Mouse (Mus musculus) hindbrain, embryonic 12.5 days (tissue): ENCODE data around the gene Rnf166. TPM values are rescaled to one million over a fixed set of nuclear protein-coding genes. Genes with fewer than 3 reads are reported as not detected.

ENCODE experiments used
- ATAC-seq: fragments of 200-750 bp; cut with Nextera tagmentation; 2 replicates; pipeline ENCODE4 v1.8.0; 2017; ENCODE audit warnings: moderate TSS enrichment; ENCODE audit not compliant: low FRiP score
- H3K27ac ChIP-seq: fragments of 300-500 bp; sonication (generic); 2 replicates; pipeline ENCODE4 v1.5.1; 2016; ENCODE audit warnings: mild to moderate bottlenecking
- H3K27me3 ChIP-seq: fragments of 300-500 bp; sonication (generic); 2 replicates; pipeline ENCODE4 v1.6.1; 2016; ENCODE audit warnings: mild to moderate bottlenecking
- H3K36me3 ChIP-seq: fragments of 300-500 bp; sonication (generic); 2 replicates; pipeline ENCODE4 v1.6.1; 2016; ENCODE audit warnings: mild to moderate bottlenecking
- H3K4me1 ChIP-seq: fragments of 300-500 bp; sonication (generic); 2 replicates; pipeline ENCODE4 v1.6.1; 2016
- H3K4me2 ChIP-seq: fragments of 300-500 bp; sonication (generic); replicated peaks from 2 replicates; pipeline ENCODE4 v1.6.1; 2016; ENCODE audit warnings: mild to moderate bottlenecking
- H3K4me3 ChIP-seq: fragments of 300-500 bp; sonication (generic); 2 replicates; pipeline ENCODE4 v1.5.1; 2016; ENCODE audit warnings: mild to moderate bottlenecking
- H3K9ac ChIP-seq: fragments of 300-500 bp; sonication (generic); 2 replicates; pipeline ENCODE4 v1.6.1; 2016; ENCODE audit warnings: mild to moderate bottlenecking, moderate library complexity
- H3K9me3 ChIP-seq: fragments of 300-500 bp; sonication (generic); replicated peaks from 2 replicates; pipeline ENCODE4 v1.6.1; 2016; ENCODE audit warnings: mild to moderate bottlenecking
- WGBS: fragments of 180-500 bp; shearing (Covaris S2); methylation state at CpG from one replicate; pipeline ENCODE4 v1.1.7; 2016; 5-methylcytosine and 5-hydroxymethylcytosine counted together
- polyA plus RNA-seq: library from polyadenylated mRNA; unstranded; fragments of >200 nt; fragmentation: Nextera tagmentation; extraction: Ambion mirVana; gene quantifications from 2 replicates; pipeline ENCODE4 v1.2.1, GENCODE M21; 2016

The Rnf166 gene
- polyA plus RNA-seq, 1 experiment from 2014 or later: 35.3 TPM

DNA sequence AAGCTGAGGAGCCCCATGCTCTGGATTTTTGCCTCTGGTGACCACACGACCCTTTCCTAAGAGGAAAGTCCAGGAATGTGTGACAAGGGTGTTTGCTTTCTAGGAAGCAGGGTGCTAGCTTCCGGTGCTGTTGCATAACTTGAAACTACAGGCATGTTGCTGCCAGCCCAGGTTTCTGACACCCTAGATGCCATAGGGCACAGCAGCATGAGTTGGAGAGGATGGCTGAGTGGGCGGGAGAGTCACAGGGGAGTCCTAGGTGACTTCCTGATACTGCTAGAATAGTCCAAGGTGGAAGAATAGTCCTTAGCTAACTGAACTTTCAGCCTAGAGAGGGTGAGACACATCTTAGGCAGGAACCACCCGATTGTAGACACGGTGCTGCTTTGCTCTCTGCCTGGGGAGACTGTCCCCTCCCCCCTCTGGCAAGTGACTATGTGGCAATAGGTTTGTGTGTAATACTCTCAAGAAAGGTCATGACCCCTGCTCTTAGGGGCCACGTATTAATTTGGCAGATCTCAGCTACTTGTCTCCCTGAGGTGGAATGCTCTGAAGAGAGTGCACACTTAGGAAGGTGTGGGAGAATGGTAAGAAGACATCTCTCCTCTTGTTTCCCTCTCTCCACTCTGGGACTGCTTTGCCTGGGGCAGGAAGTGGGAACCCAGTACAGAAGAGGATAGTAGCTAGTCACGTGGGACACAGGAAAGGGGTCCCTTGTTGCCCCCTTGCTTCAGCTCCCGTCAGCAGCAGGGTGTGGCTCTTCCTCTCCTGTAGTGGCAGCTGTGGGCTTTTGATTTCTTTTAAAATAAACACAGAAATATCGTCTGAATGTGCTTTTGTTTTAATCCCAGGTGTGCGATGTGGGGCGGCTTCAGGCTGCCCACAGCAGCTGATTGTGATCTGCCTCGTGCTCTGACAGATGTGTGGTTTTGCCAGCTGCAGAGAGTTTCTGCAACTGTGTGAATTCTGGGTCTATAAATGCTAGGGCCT lies 11.9 kb downstream of the Rnf166 start:
- 69% methylated on average over 12 of the region's 12 CpGs for WGBS
- Histone ChIP-seq H3K4me2 (no peak overlapping the region), H3K4me1 (peaks cover 15% of the 10 kb centered on the region), H3K9ac (no peak overlapping the region), H3K27me3 (peaks cover 54% of the 10 kb centered on the region), H3K4me3 (no peak overlapping the region), H3K27ac (no peak overlapping the region), H3K36me3 (peaks cover 33% of the 10 kb centered on the region), H3K9me3 (no peaks in the 10 kb centered on the region)
- ATAC-seq: no peak

DNA sequence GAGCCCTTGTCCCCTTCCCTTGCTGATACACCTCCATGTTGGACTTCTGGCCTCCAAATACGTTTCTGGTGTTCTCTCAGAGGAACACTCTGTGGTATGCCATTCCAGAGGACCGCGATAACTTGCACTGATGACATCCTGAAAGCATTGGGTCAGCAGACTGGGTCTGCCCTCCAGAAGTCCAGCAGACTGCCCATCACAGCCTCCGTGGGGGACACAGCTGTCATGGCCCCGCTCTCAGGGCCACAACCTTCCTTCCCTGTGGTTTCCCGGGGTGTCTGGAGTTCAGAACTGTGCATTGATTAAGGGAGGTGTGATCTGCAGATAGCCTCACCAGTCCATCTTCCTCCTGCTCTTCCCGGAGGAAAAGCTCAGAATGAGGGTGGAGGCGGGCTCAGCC lies 13.4 kb downstream of the Rnf166 start:
- no peak overlapping the region for H3K27ac ChIP-seq
- peaks cover 15% of the 10 kb centered on the region for H3K4me1 ChIP-seq
- ATAC-seq: no peak
- H3K4me3 ChIP-seq: no peak overlapping the region
- H3K36me3 ChIP-seq: peaks cover 22% of the 10 kb centered on the region
- H3K27me3 ChIP-seq: peaks cover 66% of the 10 kb centered on the region
- 63% methylated on average over 8 of the region's 8 CpGs for WGBS
- H3K9me3 ChIP-seq: no peaks in the 10 kb centered on the region
- no peak overlapping the region for H3K9ac ChIP-seq
- H3K4me2 ChIP-seq: no peak overlapping the region

DNA sequence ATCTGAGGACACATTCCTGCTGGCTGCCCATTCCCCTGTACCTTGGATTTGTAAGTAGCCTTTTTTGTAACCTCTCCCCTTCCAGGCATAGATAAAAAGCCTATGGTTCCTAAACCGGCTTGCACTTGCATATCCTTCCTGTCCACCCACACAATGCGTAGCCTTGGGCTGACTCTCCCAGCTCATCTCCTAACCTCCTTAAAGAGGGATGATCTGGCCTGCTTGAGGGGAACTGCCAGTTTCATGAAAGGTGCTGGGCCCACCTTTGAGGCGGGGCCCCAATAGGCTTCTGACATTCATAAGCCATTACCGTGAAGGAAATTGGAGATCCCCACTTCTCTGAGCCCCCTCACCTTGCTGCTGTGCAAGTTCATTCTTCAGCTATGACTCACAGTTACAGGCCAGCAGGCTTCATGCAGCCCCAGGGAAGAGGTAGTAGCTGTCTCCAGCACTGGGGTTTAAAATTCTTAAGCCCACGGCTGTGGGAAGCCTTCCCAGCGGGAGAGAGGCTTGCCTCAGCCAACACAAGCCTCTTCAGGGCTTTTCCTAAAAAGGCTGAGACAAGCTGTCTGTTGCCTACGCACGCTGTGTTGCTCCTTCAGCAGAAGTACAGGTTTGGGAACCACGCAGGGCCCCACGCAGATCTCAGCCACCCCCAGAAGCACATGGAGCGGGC lies 14.3 kb downstream of the Rnf166 start:
- Histone ChIP-seq H3K4me3 (no peak overlapping the region), H3K9ac (no peak overlapping the region), H3K27me3 (peaks cover 74% of the 10 kb centered on the region), H3K4me2 (no peak overlapping the region), H3K36me3 (peaks cover 14% of the 10 kb centered on the region), H3K4me1 (peaks cover 15% of the 10 kb centered on the region), H3K9me3 (no peaks in the 10 kb centered on the region), H3K27ac (no peak overlapping the region)
- WGBS: 56% methylated on average over 11 of the region's 11 CpGs
- no peak for ATAC-seq

DNA sequence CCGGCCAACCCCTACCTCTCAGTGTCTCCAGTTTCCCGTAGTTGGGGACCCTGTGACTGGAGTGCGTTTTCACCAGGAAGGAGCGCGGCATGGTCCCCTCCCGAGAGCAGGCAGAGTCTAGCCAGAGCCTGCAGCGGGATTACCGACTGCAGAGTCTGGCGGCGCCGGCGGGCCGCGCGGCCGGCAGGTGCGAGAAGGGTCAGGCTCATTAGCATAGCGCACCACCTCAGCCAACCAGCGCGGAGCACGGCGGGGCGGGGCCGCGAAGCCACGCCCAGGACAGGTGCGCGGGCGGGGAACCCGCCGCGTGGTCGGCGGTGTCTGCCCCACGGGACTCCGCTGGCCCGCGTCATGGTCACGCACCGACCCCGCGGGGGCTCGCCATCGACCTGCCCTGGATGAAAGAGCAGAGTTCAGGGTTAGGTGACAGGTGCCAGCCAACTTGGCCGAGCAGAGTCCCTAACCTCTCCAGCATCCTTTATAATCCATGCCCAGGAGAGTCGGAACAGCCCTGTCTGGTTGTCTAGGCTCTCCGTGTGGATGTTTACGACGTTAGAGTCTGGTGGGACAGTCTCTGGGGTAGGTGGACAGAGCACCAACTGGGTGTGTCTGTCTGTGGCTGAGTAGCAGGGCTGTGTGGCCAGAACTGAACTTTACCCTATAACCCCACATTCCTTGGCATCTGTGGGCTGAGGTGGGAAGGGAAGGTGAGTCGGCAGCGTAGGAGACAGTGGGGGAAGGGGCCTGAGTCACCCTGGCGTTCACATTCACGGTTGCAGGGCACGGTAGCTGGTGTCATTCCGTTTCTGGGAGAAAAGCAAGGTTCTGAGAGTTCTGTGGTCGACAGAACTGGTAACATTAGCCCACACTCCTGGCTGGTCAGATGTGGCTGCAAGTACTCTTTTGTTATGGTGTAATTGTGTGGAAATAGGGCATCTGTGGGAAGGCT lies 15.1 kb downstream of the Rnf166 start, which contains the start of gene Snai3:
TSS of gene Snai3 (minus strand) at position 210 of the 949 bp plus-strand sequence.
- Histone ChIP-seq H3K4me1 (peaks cover 15% of the 10 kb centered on the region), H3K9ac (peak within 1 kb of the TSS; percentile 24), H3K4me2 (peak within 1 kb of the TSS; percentile 57), H3K9me3 (no peaks in the 10 kb centered on the region), H3K27ac (no peak within 1 kb of the TSS), H3K27me3 (peaks cover 81% of the 10 kb centered on the region), H3K36me3 (peaks cover 6% of the 10 kb centered on the region), H3K4me3 (peak within 1 kb of the TSS; percentile 29)
- WGBS: 4% methylated on average over 56 of the region's 56 CpGs
- ATAC-seq: peak; percentile 73

DNA sequence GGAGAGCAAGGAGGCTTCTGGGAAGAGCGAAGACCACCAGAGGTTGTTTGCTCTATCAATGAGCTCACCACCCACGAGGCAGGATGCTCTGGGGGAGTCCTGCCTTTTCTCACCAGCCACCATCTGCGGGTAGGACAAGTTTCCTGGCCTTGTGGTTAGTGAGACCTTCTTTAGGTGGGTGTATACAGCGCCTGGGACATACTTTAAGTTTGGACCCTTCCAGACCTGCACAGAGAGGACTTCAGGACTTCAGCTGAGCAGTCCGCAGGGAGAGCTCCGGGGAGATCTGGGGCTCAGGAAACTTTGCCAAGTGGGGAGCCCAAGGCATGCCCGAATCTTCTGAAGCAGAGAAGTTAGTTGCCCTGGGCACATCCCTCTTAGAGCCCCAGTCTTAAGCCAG lies 15.9 kb downstream of the Rnf166 start:
- Histone ChIP-seq H3K36me3 (no peaks in the 10 kb centered on the region), H3K27me3 (peaks cover 86% of the 10 kb centered on the region), H3K9ac (0 out of 2 replicates have a peak overlapping the region, but pooled peaks have one; percentile 24), H3K9me3 (no peaks in the 10 kb centered on the region), H3K4me2 (peak overlapping the region; percentile 57), H3K4me1 (peaks cover 15% of the 10 kb centered on the region), H3K27ac (no peak overlapping the region), H3K4me3 (peak overlapping the region; percentile 29)
- ATAC-seq: no peak
- WGBS: 23% methylated on average over 7 of the region's 7 CpGs

DNA sequence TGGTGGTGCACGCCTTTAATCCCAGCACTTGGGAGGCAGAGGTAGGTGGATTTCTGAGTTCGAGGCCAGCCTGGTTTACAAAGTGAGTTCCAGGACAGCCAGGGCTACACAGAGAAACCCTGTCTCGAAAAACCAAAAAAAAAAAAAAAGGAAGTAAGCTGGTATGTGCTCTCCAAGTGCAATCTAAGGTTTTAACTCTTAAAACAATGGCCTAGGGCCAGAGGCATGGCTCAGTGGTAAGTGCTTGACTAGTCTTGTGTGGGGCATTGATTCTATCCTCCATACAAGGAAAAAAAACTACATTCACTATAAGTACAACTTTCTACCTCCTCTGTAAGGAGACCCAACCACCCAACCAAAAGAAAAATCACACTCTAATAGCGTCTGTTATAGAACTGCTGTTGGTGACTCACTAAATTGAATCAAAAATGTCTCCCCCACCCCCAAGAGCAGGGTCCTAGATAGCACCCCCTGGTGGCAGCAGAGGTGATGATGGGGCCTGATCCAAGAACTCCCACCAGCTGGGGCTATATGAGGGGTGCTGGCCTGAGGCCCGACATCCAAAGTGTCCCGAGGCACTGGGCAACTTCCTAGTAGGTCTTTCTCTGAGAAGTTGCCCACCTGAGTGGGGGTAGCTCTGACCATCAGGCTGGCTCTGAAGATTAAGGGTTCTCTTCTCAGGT lies 16.5 kb downstream of the Rnf166 start:
- Histone ChIP-seq H3K27me3 (peaks cover 91% of the 10 kb centered on the region), H3K36me3 (no peaks in the 10 kb centered on the region), H3K4me3 (no peak overlapping the region), H3K27ac (no peak overlapping the region), H3K9me3 (no peaks in the 10 kb centered on the region), H3K4me2 (no peak overlapping the region), H3K9ac (no peak overlapping the region), H3K4me1 (peaks cover 15% of the 10 kb centered on the region)
- no peak for ATAC-seq
- WGBS: 57% methylated on average over 6 of the region's 6 CpGs

DNA sequence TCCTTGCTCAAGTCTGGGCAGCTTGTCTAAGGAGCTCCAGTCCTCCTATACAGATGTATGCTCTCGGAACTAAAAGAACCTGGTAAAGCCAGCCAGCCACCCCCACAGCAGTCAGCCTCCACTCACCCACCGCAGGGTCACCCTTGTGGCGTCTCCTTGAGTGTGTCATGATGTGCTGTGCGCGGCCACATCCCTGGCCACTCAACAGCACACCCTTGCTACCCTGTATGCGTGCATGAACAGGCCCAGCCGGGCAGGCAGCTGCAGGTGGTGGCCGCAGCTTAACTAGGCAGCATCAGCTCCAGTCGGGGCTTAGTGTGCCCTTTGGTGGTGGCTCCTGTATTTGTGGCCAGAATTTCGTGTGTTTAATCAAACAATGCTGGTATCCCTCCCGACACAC lies 18.7 kb downstream of the Rnf166 start:
- Histone ChIP-seq H3K9me3 (no peaks in the 10 kb centered on the region), H3K4me2 (no peak overlapping the region), H3K27me3 (peaks cover 73% of the 10 kb centered on the region), H3K36me3 (no peaks in the 10 kb centered on the region), H3K4me1 (peaks cover 15% of the 10 kb centered on the region), H3K9ac (no peak overlapping the region), H3K4me3 (no peak overlapping the region), H3K27ac (no peak overlapping the region)
- no peak for ATAC-seq
- 81% methylated on average over 11 of the region's 11 CpGs for WGBS

DNA sequence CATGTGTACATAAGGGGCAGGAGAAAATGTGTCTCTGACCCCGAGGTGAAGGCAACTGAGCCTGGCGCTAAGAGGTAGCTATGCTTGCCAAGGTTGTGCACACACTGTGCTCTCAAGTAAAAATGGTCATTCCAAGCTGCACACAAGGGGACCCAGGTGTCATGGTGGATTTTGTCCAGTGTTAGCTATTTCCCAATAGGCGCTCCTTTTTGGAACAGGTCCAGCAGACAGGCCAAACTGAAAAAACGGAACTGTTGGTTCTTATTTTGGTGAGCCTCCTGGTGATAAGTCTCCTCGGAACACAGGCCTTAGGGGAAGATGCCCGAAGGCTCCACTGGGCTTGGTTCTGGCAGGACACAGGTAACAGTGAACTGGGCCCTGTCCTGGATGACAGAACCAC lies 21.5 kb downstream of the Rnf166 start:
- no peak overlapping the region for H3K4me2 ChIP-seq
- no peaks in the 10 kb centered on the region for H3K4me1 ChIP-seq
- H3K27me3 ChIP-seq: peaks cover 45% of the 10 kb centered on the region
- ATAC-seq: no peak
- no peak overlapping the region for H3K9ac ChIP-seq
- no peaks in the 10 kb centered on the region for H3K36me3 ChIP-seq
- no peaks in the 10 kb centered on the region for H3K9me3 ChIP-seq
- 89% methylated on average over 6 of the region's 6 CpGs for WGBS
- no peak overlapping the region for H3K27ac ChIP-seq
- H3K4me3 ChIP-seq: no peak overlapping the region

DNA sequence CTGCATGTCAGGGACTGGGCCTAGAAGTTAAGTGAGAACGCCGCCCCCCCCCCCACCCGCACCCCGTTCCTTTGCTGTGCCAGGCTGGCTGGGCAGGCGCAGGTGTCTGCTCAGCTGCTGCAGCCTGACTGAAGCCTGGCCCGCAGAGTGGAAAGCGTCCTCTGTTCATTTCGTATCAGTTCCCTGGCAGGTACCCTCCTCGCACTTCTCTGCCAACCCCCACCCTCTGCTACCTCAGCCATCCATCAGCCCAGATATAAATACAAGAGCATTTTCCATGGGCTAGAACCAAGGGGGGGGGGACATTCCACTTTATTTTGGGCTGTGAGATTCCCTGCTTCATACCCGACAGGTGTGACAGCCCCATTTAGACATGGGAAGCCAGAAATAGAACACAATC lies 23.7 kb downstream of the Rnf166 start:
- no peak overlapping the region for H3K4me2 ChIP-seq
- H3K9ac ChIP-seq: no peak overlapping the region
- H3K36me3 ChIP-seq: no peaks in the 10 kb centered on the region
- no peak for ATAC-seq
- no peaks in the 10 kb centered on the region for H3K9me3 ChIP-seq
- H3K27me3 ChIP-seq: peaks cover 25% of the 10 kb centered on the region
- H3K27ac ChIP-seq: no peak overlapping the region
- no peaks in the 10 kb centered on the region for H3K4me1 ChIP-seq
- no peak overlapping the region for H3K4me3 ChIP-seq
- 86% methylated on average over 10 of the region's 10 CpGs for WGBS

DNA sequence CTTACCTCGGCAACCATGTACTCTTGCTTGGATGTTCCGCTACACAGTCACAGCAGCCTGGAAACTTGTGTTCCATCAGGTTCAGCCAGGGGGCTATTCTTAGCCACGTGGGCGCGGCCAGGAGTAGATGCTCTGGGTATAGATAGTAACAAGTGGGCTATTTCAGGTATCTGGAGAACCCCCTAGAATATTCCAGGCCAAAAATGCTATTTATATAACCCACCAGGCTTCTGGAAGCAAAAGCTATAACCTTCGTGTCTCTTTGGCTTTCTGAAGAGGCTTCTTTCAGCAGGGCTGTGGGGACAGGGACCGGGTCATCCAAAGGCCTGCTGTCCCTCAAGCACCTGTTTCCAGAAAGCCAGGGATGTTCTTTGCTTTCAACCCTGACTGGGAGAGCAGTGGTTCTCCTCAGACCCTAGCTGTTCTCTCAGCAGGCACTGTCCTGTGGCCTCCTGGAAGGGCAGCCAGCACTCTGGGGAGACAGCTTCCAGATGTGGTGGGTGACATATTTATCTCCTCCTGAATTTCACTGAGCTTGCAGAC lies 24.6 kb downstream of the Rnf166 start:
- Histone ChIP-seq H3K9me3 (no peaks in the 10 kb centered on the region), H3K27me3 (peaks cover 16% of the 10 kb centered on the region), H3K4me3 (no peak overlapping the region), H3K4me1 (no peaks in the 10 kb centered on the region; the same call in 1 of the 2 replicates), H3K4me2 (no peak overlapping the region), H3K27ac (no peak overlapping the region), H3K9ac (no peak overlapping the region), H3K36me3 (no peaks in the 10 kb centered on the region)
- ATAC-seq: no peak
- WGBS: 77% methylated on average over 7 of the region's 7 CpGs

DNA sequence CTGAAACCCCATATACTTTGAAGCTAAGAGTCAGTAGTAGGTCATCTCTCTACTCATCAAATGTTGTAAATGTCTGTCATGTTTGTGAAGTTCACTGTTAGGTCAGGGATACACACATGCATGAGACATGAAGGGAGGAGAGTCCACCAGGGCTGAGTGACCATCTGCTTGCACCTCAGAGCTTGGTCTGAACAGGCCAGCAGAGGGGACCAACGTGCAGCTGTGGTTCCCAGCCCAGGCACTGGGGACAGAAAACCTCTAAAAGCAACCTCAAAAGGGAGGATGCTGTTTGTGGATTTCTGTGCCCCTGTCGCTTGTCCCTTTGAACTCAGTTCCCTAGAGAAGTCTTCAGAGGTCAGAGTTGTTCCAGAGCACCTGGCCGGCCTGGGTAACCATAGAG lies 30.7 kb downstream of the Rnf166 start:
- ATAC-seq: no peak
- H3K4me3 ChIP-seq: peak overlapping the region; percentile 68; the same call in 1 of the 2 replicates
- H3K9me3 ChIP-seq: no peaks in the 10 kb centered on the region
- H3K27ac ChIP-seq: peak overlapping the region; percentile 94; the same call in 1 of the 2 replicates
- no peaks in the 10 kb centered on the region for H3K27me3 ChIP-seq
- peaks cover 32% of the 10 kb centered on the region for H3K4me1 ChIP-seq
- 65% methylated on average over 3 of the region's 3 CpGs for WGBS
- no peak overlapping the region for H3K9ac ChIP-seq
- H3K36me3 ChIP-seq: no peaks in the 10 kb centered on the region
- H3K4me2 ChIP-seq: peak overlapping the region; percentile 90
